Mouse (Mus musculus): ENCODE data around the gene Tcf25.

GRCm38 (mm10) chr8:123329350-123329749, 44.2 kb upstream of the Tcf25 start:
- TF ChIP-seq EP300 (IDR thresholded peaks at IDR 0.05) (no peak), CTCF (IDR thresholded peaks at IDR 0.05) (no peak)
